26 mouse cellular contexts compared by ENCODE assay signal in genomic region chr6:108230608-108231007, GRCm38 (mm10). TPM values are rescaled to one million over a fixed set of nuclear protein-coding genes. Genes with fewer than 3 reads are reported as not detected.
DNase-seq lines count a peak whose midpoint lies in the region; ATAC-seq lines count a peak whose summit lies in the region.
"Had no signal": no experiment of that assay in that cellular context is flagged by ENCODE, and none has a peak within 500 bp of the region (broad histone marks: within the 10 kb centered on the region; RNA-seq: fewer than 3 reads in every experiment).

No protein-coding gene starts in this region.

- no peaks in the 10 kb centered on the region for H3K27me3 ChIP-seq in splenic B cell, adult 2 months (ENCODE audit: control insufficient read depth, insufficient read depth, low read length, poor library complexity, severe bottlenecking)
- H3K27me3 ChIP-seq: CH12.LX; embryonic facial prominence, embryonic 13.5 days; embryonic facial prominence, embryonic 15.5 days; forebrain, embryonic 12.5 days; Patski had no signal

- H3K36me3 ChIP-seq in splenic B cell, adult 2 months (ENCODE audit: control insufficient read depth, insufficient read depth, low read length, poor library complexity, severe bottlenecking): no peaks in the 10 kb centered on the region
- H3K36me3 ChIP-seq: embryonic facial prominence, embryonic 13.5 days; embryonic facial prominence, embryonic 15.5 days; forebrain, embryonic 12.5 days had no signal

- peak; percentile 72 for ATAC-seq in granulocyte monocyte progenitor cell, adult 5-6 weeks (replicated peaks; ENCODE audit: poor library complexity, severe bottlenecking)
- ATAC-seq in megakaryocyte, adult 5-6 weeks (ENCODE audit: poor library complexity, severe bottlenecking): peak; percentile 68
- ATAC-seq: activated CD4-positive, CD25-positive, alpha-beta regulatory T cell, adult 4 months; CD4-positive, CD25-positive, alpha-beta regulatory T cell, adult 4 months; forebrain, embryonic 14.5 days; forebrain, embryonic 16.5 days; Patski had no signal

- DNase-seq in adipocyte (ENCODE audit: low spot score): peak; percentile 45
- peak; percentile 7 for DNase-seq in splenic B cell, adult 2 months (ENCODE audit: low read depth, low spot score)
- DNase-seq in frontal cortex, postnatal 36 days (ENCODE audit: low spot score in 2 of 2): no peak
- no peak for DNase-seq in layer of hippocampus, postnatal 10 days (ENCODE audit: low spot score in 2 of 2)
- no peak for DNase-seq in adrenal gland, postnatal 25 days
- DNase-seq: adrenal gland, adult 2 months; adrenal gland, postnatal 10 days; adrenal gland, postnatal 36 days; B cell, adult 2 months; cerebellum, adult 11-12 months; cerebellum, adult 2 months; cerebellum, adult 9-10 months; cerebellum, postnatal 10 days; cerebellum, postnatal 25 days; embryo, embryonic 11 days had no signal

RNA-seq across cellular contexts. Expression of gene Itpr1, which starts 17.7 kb away (rescaled TPM):
- total RNA-seq in granulocyte monocyte progenitor cell, adult 5-6 weeks (2014; fragmentation: Nextera tagmentation): 55.2 and 56.4 TPM in 2 replicates
- total RNA-seq in granulocyte monocyte progenitor cell, adult 5-6 weeks (2017): 85.0 and 94.5 TPM in 2 replicates
- total RNA-seq in megakaryocyte, adult 5-6 weeks (2015): 51.2 and 55.7 TPM in 2 replicates
- total RNA-seq in megakaryocyte, adult 5-6 weeks (2017): 127 and 135 TPM in 2 replicates
- total RNA-seq in layer of hippocampus, postnatal 10 days (2021): 10 to 100 TPM; 79.2 to 94.8 TPM
- total RNA-seq in adrenal gland, postnatal 25 days (2021): 168 and 197 TPM in 2 replicates

RNA-seq across cellular contexts. Expression of gene Sumf1, which starts 45.2 kb away (rescaled TPM):
- 10.1 and 16.8 TPM in 2 replicates for total RNA-seq in granulocyte monocyte progenitor cell, adult 5-6 weeks (2014; fragmentation: Nextera tagmentation)
- 20.5 and 22.7 TPM in 2 replicates for total RNA-seq in granulocyte monocyte progenitor cell, adult 5-6 weeks (2017)
- 43.7 and 48.2 TPM in 2 replicates for total RNA-seq in megakaryocyte, adult 5-6 weeks (2015)
- 44.8 and 49.1 TPM in 2 replicates for total RNA-seq in megakaryocyte, adult 5-6 weeks (2017)
- 10 to 100 TPM; 16.7 to 19.9 TPM for total RNA-seq in layer of hippocampus, postnatal 10 days (2021)
- 33.3 and 42.4 TPM in 2 replicates for total RNA-seq in adrenal gland, postnatal 25 days (2021)

Comparison
In these comparisons a context has a peak if more than half of its experiments do, and no peak if none do; other contexts are left out.
1. DNase-seq: peak in adipocyte (single experiment) and splenic B cell, adult 2 months (single experiment); none in frontal cortex, postnatal 36 days (0 of 2), layer of hippocampus, postnatal 10 days (0 of 2) and adrenal gland, postnatal 25 days (single experiment).